Comparison of ENCODE assay signal across 8 mouse cellular contexts in the genomic region with DNA sequence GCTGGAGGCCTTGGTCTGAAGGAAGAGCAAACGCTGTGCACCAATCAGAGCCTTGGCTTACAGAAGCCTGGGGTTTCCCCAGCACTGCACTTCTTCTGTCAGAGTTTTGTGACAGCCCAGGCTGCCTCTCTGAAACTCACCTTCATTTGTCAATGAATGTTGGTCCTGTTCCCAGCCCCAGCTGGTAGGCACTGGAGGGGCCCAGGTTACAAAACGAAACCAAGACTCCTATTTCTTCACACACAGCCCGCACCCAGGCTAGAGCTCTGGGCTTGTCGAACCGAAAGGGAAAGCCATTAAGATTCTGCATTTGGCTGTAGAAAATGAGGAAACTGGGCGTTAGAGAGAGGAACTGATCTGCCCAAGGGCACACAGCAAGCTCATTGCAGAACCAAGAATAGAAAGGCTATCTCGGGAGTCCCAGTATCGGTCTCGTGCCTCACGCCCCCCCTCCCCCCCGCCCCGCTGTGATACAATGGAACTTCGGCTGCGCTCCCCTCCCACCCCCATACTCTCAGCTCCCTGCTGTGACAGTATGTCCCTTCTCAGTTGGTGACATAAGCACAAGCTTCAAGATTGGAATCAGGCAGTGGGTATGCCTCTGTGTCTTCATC.
DNase-seq lines count a peak whose midpoint lies in the region; ATAC-seq and TF ChIP-seq lines count a peak whose summit lies in the region.

No protein-coding gene starts in this region.

- H3K9me3 ChIP-seq in heart, embryonic 15.5 days (replicated peaks) = no peaks in the 10 kb centered on the region
- H3K9me3 ChIP-seq in kidney, postnatal 0 days (replicated peaks; ENCODE audit: low read length) = no peaks in the 10 kb centered on the region
- no peaks in the 10 kb centered on the region for H3K9me3 ChIP-seq in liver, embryonic 16.5 days (replicated peaks; ENCODE audit: control insufficient read depth, low read length)
- no peaks in the 10 kb centered on the region for H3K9me3 ChIP-seq in neural tube, embryonic 12.5 days

- 8% methylated on average over 14 of the region's 14 CpGs for WGBS in heart, embryonic 15.5 days
- WGBS in kidney, postnatal 0 days = 24% methylated on average over 14 of the region's 14 CpGs
- under 1% methylated on average over 13 of the region's 14 CpGs for WGBS in liver, embryonic 16.5 days (ENCODE audit: insufficient replicate concordance)
- 18% methylated on average over 14 of the region's 14 CpGs for WGBS in neural tube, embryonic 12.5 days

- H3K27me3 ChIP-seq in heart, embryonic 15.5 days = no peaks in the 10 kb centered on the region; the same call in 1 of the 2 replicates
- H3K27me3 ChIP-seq in kidney, postnatal 0 days (ENCODE audit: insufficient read depth, low read length) = no peaks in the 10 kb centered on the region
- H3K27me3 ChIP-seq in liver, embryonic 16.5 days (ENCODE audit: control insufficient read depth, insufficient read depth, low read depth, low read length) = no peaks in the 10 kb centered on the region
- H3K27me3 ChIP-seq in neural tube, embryonic 12.5 days (replicated peaks) = peaks cover 15% of the 10 kb centered on the region; the same call in 1 of the 2 replicates

- peaks cover 13% of the 10 kb centered on the region for H3K4me1 ChIP-seq in heart, embryonic 15.5 days (replicated peaks)
- no peaks in the 10 kb centered on the region for H3K4me1 ChIP-seq in kidney, postnatal 0 days (replicated peaks; ENCODE audit: insufficient read depth, low read length)
- peaks cover 6% of the 10 kb centered on the region for H3K4me1 ChIP-seq in liver, embryonic 16.5 days (ENCODE audit: control insufficient read depth, low read depth, low read length)
- peaks cover 15% of the 10 kb centered on the region; the same call in 1 of the 2 replicates for H3K4me1 ChIP-seq in neural tube, embryonic 12.5 days

- peak; percentile 81 for ATAC-seq in heart, embryonic 15.5 days (replicated peaks; ENCODE audit: insufficient number of reproducible peaks, insufficient read depth, low FRiP score, low read depth)
- no peak; the same call in 1 of the 2 replicates for ATAC-seq in kidney, postnatal 0 days (replicated peaks; ENCODE audit: low FRiP score, low read depth)
- peak; percentile 74 for ATAC-seq in liver, embryonic 16.5 days (ENCODE audit: low read depth)
- no peak for ATAC-seq in neural tube, embryonic 12.5 days (ENCODE audit: low FRiP score, low read depth)
- ATAC-seq in erythroid progenitor cell, adult 5-6 weeks (replicated peaks; ENCODE audit: low FRiP score, poor library complexity, severe bottlenecking) = no peak

- peak overlapping the region; percentile 61 for H3K4me2 ChIP-seq in heart, embryonic 15.5 days
- H3K4me2 ChIP-seq in kidney, postnatal 0 days (ENCODE audit: low read length) = peak overlapping the region; percentile 52
- H3K4me2 ChIP-seq in liver, embryonic 16.5 days (ENCODE audit: low read depth, low read length) = peak overlapping the region; percentile 63
- H3K4me2 ChIP-seq in neural tube, embryonic 12.5 days (replicated peaks) = peak overlapping the region; percentile 52

- H3K4me3 ChIP-seq in heart, embryonic 15.5 days = peak overlapping the region; percentile 47
- peak overlapping the region; percentile 36 for H3K4me3 ChIP-seq in kidney, postnatal 0 days (replicated peaks; ENCODE audit: low read depth, low read length)
- peak overlapping the region; percentile 59 for H3K4me3 ChIP-seq in liver, embryonic 16.5 days (ENCODE audit: low read depth, low read length)
- H3K4me3 ChIP-seq in neural tube, embryonic 12.5 days = 0 out of 2 replicates have a peak overlapping the region, but pooled peaks have one; percentile 3

- H3K36me3 ChIP-seq in heart, embryonic 15.5 days = no peaks in the 10 kb centered on the region
- H3K36me3 ChIP-seq in kidney, postnatal 0 days (ENCODE audit: insufficient read depth, low read length) = no peaks in the 10 kb centered on the region
- no peaks in the 10 kb centered on the region for H3K36me3 ChIP-seq in liver, embryonic 16.5 days (ENCODE audit: control insufficient read depth, insufficient read depth)
- H3K36me3 ChIP-seq in neural tube, embryonic 12.5 days = no peaks in the 10 kb centered on the region

- peak overlapping the region; percentile 89 for H3K27ac ChIP-seq in heart, embryonic 15.5 days
- H3K27ac ChIP-seq in kidney, postnatal 0 days = no peak overlapping the region
- H3K27ac ChIP-seq in liver, embryonic 16.5 days (ENCODE audit: low read length) = peak overlapping the region; percentile 66
- H3K27ac ChIP-seq in neural tube, embryonic 12.5 days = no peak overlapping the region

- DNase-seq in ES-CJ7 (ENCODE audit: low read depth, low spot score) = peak; percentile 16
- peak; percentile 77 for DNase-seq in adrenal gland, adult 2 months
- DNase-seq in fibroblast of lung, adult 2 months (ENCODE audit: low read depth) = peak; percentile 29
- peak; percentile 54 for DNase-seq in kidney, postnatal 0 days (ENCODE audit: low spot score)

- TF ChIP-seq CTCF in kidney, postnatal 0 days (IDR thresholded peaks at IDR 0.05; ENCODE audit: low read depth) = no peak

- H3K9ac ChIP-seq in heart, embryonic 15.5 days = peak overlapping the region; percentile 42
- peak overlapping the region; percentile 46; the same call in 1 of the 2 replicates for H3K9ac ChIP-seq in kidney, postnatal 0 days (ENCODE audit: low read depth, low read length)
- H3K9ac ChIP-seq in liver, embryonic 16.5 days (ENCODE audit: low read depth, low read length) = peak overlapping the region; percentile 55
- H3K9ac ChIP-seq in neural tube, embryonic 12.5 days = no peak overlapping the region

Comparison
In these comparisons a context has a peak if more than half of its experiments do, and no peak if none do; other contexts are left out.
1. DNase-seq: peak in every context shown above with its lines; median percentile 77 in adrenal gland, adult 2 months; 54 in kidney, postnatal 0 days; 29 in fibroblast of lung, adult 2 months; 16 in ES-CJ7.
2. ATAC-seq: peak in heart, embryonic 15.5 days (single experiment) and liver, embryonic 16.5 days (single experiment); none in kidney, postnatal 0 days (single experiment), neural tube, embryonic 12.5 days (single experiment) and erythroid progenitor cell, adult 5-6 weeks (single experiment).
3. H3K27ac ChIP-seq: peak in heart, embryonic 15.5 days (single experiment) and liver, embryonic 16.5 days (single experiment); none in kidney, postnatal 0 days (single experiment) and neural tube, embryonic 12.5 days (single experiment).
4. H3K4me3 ChIP-seq: peak in every context shown above with its lines; median percentile 59 in liver, embryonic 16.5 days; 47 in heart, embryonic 15.5 days; 36 in kidney, postnatal 0 days; 3 in neural tube, embryonic 12.5 days.
5. Peak in every context shown above with its lines, with median percentiles within 50 percentile points of each other: H3K4me2 ChIP-seq.